Mouse (Mus musculus): ENCODE results near the gene Rundc3a.
"Not testable (repeated sequence)": the region's sequence is repeated elsewhere in the genome, so short reads cannot be mapped to it uniquely, and the experiment has no call there.

Rundc3a gene

GRCm38 (mm10) chr11:102393238-102393634 lies at the start of gene Rundc3a:
Gene Rundc3a (plus strand): TSS chr11:102393403.
- DNase-seq, result peak; percentile 40 to 57

GRCm38 (mm10) chr11:102344458-102344857 lies 48.7 kb upstream of the Rundc3a start:
- no peak for DNase-seq

GRCm38 (mm10) chr11:102346926-102347325 lies 46.3 kb upstream of the Rundc3a start:
- DNase-seq, result no peak

- DNase-seq, result no peak
These were observed 45.5 kb upstream of the Rundc3a start for GRCm38 (mm10) chr11:102347683-102348082.

GRCm38 (mm10) chr11:102348101-102348585 lies 45.1 kb upstream of the Rundc3a start:
- DNase-seq, result no peak

DNA sequence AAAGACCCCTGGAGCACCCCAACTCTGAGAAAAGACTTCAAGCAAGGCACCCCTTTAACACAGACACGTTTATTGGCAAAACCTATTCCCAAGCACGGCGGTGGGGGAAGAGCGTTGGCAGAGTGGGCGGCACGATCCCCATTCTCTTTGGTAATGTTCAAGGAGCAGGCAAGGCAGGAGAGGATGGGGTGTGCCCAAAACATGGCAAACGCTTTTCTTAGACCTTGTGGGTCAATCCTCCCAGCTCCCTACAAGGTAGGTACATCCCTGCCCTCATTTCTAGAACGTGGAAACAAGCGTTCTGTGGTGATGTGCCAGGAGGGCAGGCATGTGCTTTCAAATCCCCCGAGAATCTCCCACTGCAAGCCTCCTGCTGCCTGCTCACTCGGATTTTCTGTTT lies 44.4 kb upstream of the Rundc3a start:
- DNase-seq, result no peak

GRCm38 (mm10) chr11:102349189-102349954 lies 43.8 kb upstream of the Rundc3a start:
- no peak for DNase-seq

DNA sequence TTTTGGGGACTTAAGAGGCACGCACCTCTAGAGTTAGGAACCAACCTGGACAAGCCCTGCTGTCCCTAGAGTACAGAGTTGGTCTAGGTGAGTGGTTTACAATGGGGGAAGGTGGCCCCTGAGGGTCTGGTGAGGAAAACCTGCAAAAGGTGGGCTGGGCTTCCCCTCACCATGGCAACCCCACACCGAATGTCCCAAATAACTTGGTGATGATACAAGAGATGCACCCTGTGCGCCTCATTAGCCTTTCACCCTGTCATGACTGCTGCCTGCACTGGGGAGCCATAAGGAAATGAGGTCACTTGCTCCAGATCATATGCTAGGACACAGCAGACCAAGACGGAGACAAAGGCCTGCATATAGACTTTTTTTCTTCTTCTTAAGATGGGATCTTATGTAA lies 42.8 kb upstream of the Rundc3a start:
- DNase-seq, result no peak

- DNase-seq, result no peak
These were observed 42.2 kb upstream of the Rundc3a start for GRCm38 (mm10) chr11:102350981-102351523.

GRCm38 (mm10) chr11:102352378-102352777 lies 40.8 kb upstream of the Rundc3a start:
- no peak for DNase-seq

GRCm38 (mm10) chr11:102353021-102353431 lies 40.2 kb upstream of the Rundc3a start:
- DNase-seq, result no peak

DNA sequence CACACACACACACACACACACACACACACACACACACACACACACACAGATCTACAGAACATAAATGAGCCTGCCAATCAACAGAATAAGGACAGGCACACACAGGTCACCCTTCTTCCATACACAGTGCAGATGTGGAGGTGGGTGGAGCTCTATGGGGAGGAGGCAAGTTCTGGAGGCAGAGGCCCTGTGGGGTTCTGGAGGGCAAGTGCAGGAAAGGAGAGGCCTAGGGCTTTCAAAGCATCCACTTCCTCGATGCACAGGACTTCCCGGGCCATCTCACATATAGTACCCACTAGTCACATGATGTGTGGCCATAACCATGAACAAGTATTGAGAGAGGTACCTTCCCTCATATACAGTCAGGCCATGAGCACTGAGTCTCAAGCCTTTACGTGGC lies 37.7 kb upstream of the Rundc3a start:
- no peak for DNase-seq

DNA sequence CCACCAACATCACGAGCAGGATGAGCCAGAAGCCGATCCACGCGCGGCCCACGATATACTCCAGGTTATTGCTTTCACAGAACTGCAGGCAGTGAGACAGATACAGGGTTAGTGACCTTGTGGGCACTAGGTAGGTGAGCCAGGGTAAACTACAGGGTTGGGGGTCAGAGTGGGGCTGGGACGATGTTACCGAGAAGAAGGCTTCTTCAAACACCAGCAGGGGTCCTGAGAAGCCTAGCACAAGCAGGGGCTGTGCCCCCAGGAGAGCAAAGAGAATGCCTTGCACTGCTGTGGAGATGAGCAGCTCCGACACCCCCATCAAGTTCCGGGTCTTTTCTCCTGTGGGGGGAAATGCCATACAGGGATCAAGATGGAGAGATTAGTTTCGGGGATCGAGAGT lies 37.0 kb upstream of the Rundc3a start:
- DNase-seq, result no peak

DNA sequence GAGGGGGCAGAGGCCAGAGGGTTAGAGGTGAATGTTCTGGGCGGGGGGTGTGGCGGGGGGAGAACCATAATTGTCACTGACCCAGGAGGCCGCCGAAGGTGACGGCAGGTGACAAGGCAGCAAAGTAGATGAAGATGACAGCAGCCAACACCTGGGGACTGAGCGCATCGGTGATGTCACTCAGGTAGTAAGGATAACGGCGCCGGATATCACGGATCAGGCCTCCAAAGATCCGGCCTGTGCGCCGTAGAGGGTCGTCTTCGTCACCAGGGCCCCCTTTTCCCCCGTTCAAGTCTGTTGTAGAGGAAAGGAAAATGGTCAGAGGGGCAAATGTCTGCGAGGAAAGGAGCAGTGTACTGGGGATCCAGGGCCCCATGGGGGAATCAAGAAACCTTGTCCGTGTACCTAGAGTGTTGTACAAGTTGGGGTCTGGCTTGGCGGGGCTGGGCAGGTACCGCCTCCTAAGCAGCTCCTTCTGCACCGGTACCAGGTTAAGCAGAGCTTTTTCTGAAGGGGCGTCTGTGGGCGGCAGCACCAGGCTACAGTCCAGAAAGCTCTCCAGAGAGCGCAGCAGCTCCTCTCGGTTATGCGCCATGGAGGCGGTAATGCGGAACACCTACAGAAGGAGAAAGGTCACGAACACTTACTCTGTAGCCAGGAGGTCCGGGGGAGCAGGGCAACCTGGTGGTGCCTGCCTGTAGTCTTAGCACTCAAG lies 36.4 kb upstream of the Rundc3a start:
- no peak for DNase-seq

DNA sequence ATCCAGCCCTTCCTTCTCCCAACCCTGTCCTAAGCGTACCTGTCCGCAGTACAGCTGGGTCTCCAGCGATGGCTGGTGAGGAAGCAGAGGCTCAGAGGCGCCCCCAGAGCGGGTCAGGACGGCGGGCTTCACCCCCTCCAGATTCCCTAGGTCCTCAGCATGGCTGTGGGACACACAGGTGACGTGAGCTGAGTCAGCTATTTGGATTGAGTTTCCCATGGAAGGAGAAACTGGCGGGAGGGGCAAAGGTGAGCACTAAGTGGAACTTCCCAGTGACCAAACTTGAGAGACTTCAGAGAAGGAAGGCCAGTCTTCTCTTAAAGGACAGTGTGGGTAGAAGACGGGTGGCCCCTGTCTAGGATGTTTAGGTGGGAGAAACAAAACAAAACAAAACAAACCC lies 34.8 kb upstream of the Rundc3a start:
- DNase-seq, result no peak

DNA sequence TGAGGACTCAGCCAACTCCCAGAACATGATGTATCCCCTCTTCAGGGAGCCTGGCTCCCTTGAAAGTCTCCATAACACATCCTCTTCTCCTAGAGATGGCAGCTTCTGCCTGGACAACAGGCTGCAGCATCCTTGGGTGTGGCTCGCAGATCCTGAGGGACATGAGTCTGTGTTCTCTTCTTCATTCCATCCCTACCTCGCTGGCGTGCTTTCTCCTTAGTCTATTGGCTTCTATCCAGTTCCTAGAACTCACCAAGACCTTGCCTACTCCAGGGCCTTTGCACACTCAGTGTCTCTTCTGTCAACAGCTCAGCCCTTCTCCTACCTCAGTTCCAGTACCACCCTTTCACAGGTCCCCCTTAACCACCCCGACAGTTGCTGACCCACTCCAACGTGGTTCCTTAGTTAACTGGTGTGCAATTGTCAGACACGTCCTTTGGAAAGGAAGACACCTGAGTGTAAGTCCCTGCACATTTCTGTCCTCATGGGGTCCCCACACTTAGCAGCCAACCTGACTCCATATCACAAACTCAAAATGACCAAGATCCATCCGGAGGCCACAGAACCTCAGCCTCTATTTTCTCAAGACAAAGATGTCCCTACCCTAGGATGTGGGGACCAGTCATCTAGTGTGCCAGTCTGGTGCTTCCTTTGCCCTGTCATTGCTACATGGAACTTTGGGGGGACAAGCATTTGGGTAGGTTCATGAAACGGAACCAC lies 31.3 kb upstream of the Rundc3a start:
- DNase-seq, result no peak

DNA sequence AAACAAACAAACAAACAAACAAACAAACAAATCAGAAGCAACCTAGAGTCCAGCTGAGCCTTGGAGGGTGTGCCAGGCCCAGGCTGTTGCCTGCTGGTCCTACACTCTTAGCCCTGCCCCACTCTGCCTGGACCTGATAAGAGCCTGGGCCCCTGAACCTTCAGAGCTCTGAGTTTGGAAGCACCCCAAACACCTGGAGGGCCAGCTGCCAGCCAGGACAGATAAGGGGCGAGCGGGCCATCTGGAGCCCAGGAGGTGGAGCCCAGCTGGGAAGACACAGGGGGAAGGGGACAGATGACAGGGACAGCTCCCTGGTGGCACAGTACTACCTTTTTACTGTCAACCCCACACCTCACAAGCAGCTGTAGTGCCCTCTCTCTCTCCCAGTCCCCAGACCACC lies 29.6 kb upstream of the Rundc3a start:
- no peak for DNase-seq

DNA sequence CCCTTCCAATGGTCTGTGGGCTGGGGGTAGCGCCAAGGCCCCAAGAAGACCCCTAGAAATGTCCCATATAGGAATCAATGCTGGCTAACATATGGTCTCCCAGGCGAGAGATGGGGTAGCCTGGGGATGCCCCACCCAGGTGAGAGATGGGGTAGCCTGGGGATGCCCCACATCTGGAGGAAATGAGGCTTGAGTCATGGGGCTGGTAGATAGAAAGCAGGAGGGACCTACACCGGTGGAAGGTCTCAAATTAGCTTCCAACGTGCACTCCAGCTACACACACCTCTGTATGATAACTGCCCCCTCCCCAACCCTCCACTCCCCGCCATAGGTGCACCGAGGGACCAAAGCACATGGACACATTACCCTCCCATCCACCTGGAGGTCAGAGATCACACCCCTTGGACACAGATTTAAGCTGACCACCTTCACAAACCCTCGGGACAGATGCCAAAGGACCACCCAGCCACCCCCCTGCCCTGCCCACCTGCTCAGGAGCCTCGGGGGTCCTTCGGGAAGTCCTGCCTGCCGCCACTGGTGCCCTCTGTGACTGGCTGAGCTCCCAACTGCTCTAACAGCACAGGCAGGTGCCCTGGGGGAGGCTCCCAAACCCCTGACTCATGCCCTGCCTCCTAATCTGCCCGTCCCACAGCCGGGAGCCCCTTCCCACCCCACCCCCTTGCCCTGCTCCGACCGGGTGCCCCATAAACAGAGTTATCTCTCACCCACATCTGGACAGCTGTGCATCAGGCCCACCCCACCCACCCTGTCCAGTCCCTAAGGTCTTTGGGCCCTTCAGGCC lies 28.4 kb upstream of the Rundc3a start:
- no peak for DNase-seq

GRCm38 (mm10) chr11:102365699-102366098 lies 27.5 kb upstream of the Rundc3a start:
- DNase-seq, result no peak

DNA sequence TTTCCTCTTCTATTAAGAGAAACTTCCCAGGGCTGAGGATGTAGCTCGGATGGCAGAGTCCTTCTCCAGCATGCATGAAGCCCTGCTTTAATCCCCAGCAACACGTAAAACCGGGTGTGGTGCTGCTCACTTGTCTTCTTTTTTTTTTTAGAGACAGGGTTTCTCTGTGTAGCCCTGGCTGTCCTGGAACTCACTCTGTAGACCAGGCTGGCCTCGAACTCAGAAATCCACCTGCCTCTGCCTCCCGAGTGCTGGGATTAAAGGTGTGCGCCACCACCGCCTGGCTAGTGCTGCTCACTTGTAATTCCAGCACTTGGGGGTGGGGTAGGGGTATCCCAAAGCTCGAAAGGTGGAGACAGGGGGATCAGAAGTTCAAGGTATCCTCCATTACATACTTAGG lies 27.1 kb upstream of the Rundc3a start, which contains the start of gene Slc4a1:
Slc4a1 (minus strand) TSS at position 101 of the 400 bp plus-strand sequence.
- not testable (repeated sequence) for DNase-seq

- DNase-seq, result no peak
These were observed 25.5 kb upstream of the Rundc3a start for GRCm38 (mm10) chr11:102367504-102368280.

All from spleen, adult 18-20 months (tissue).